Mouse (Mus musculus): ENCODE data around the gene Arhgef2. TPM values are rescaled to one million over a fixed set of nuclear protein-coding genes. Genes with fewer than 3 reads are reported as not detected.
"Not testable (repeated sequence)": the region's sequence is repeated elsewhere in the genome, so short reads cannot be mapped to it uniquely, and the experiment has no call there.

Arhgef2 gene
- 174 and 210 TPM in 2 replicates for polyA plus RNA-seq (2011; ENCODE audit: insufficient read length, low read depth, missing spikeins)

- H3K4me3 ChIP-seq (ENCODE audit: insufficient read depth, low read length); H3K27ac ChIP-seq (ENCODE audit: insufficient read depth, low read length): not testable (repeated sequence)
Measured at GRCm38 (mm10) chr3:88605666-88606065, at the start of gene Arhgef2. Gene Arhgef2 (plus strand): TSS chr3:88605966.

GRCm38 (mm10) chr3:88556616-88557015 lies 49.1 kb upstream of the Arhgef2 start:
- TF ChIP-seq CTCF (IDR thresholded peaks at IDR 0.05; ENCODE audit: borderline replicate concordance, insufficient read depth, low read length), result no peak
- no peak for TF ChIP-seq POLR2A (IDR thresholded peaks at IDR 0.05; ENCODE audit: low read depth, low read length)
- Histone ChIP-seq H3K4me1 (ENCODE audit: control insufficient read depth, insufficient read depth, low read length) (no peaks in the 10 kb centered on the region), H3K27ac (ENCODE audit: insufficient read depth, low read length) (no peak overlapping the region), H3K4me3 (ENCODE audit: insufficient read depth, low read length) (no peak overlapping the region)

More at GRCm38 (mm10) chr3:88605666-88606065, at the start of gene Arhgef2:
- H3K4me1 ChIP-seq (ENCODE audit: control insufficient read depth, insufficient read depth, low read length), result not testable (repeated sequence)

GRCm38 (mm10) chr3:88559596-88559995 lies 46.2 kb upstream of the Arhgef2 start:
- no peaks in the 10 kb centered on the region; the same call in 1 of the 2 replicates for H3K4me1 ChIP-seq (ENCODE audit: control insufficient read depth, insufficient read depth, low read length)
- H3K4me3 ChIP-seq (ENCODE audit: insufficient read depth, low read length), result no peak overlapping the region
- H3K27ac ChIP-seq (ENCODE audit: insufficient read depth, low read length), result no peak overlapping the region
- no peak for TF ChIP-seq CTCF (IDR thresholded peaks at IDR 0.05; ENCODE audit: borderline replicate concordance, insufficient read depth, low read length)
- no peak for TF ChIP-seq POLR2A (IDR thresholded peaks at IDR 0.05; ENCODE audit: low read depth, low read length)

GRCm38 (mm10) chr3:88561989-88562388 lies 43.8 kb upstream of the Arhgef2 start:
- Histone ChIP-seq H3K4me3 (ENCODE audit: insufficient read depth, low read length) (no peak overlapping the region), H3K4me1 (ENCODE audit: control insufficient read depth, insufficient read depth, low read length) (no peaks in the 10 kb centered on the region; the same call in 1 of the 2 replicates), H3K27ac (ENCODE audit: insufficient read depth, low read length) (no peak overlapping the region)
- no peak for TF ChIP-seq CTCF (IDR thresholded peaks at IDR 0.05; ENCODE audit: borderline replicate concordance, insufficient read depth, low read length)
- TF ChIP-seq POLR2A (IDR thresholded peaks at IDR 0.05; ENCODE audit: low read depth, low read length), result no peak

- Histone ChIP-seq H3K4me1 (ENCODE audit: control insufficient read depth, insufficient read depth, low read length) (no peaks in the 10 kb centered on the region; the same call in 1 of the 2 replicates), H3K4me3 (ENCODE audit: insufficient read depth, low read length) (no peak overlapping the region), H3K27ac (ENCODE audit: insufficient read depth, low read length) (no peak overlapping the region)
- no peak for TF ChIP-seq POLR2A (IDR thresholded peaks at IDR 0.05; ENCODE audit: low read depth, low read length)
- TF ChIP-seq CTCF (IDR thresholded peaks at IDR 0.05; ENCODE audit: borderline replicate concordance, insufficient read depth, low read length), result no peak
Measured at GRCm38 (mm10) chr3:88563442-88563841, 42.3 kb upstream of the Arhgef2 start.

GRCm38 (mm10) chr3:88563966-88564365 lies 41.8 kb upstream of the Arhgef2 start:
- Histone ChIP-seq H3K4me3 (ENCODE audit: insufficient read depth, low read length) (no peak overlapping the region), H3K27ac (ENCODE audit: insufficient read depth, low read length) (no peak overlapping the region), H3K4me1 (ENCODE audit: control insufficient read depth, insufficient read depth, low read length) (no peaks in the 10 kb centered on the region; the same call in 1 of the 2 replicates)
- TF ChIP-seq POLR2A (IDR thresholded peaks at IDR 0.05; ENCODE audit: low read depth, low read length) (no peak), CTCF (IDR thresholded peaks at IDR 0.05; ENCODE audit: borderline replicate concordance, insufficient read depth, low read length) (no peak)

GRCm38 (mm10) chr3:88566116-88566515 lies 39.6 kb upstream of the Arhgef2 start:
- no peaks in the 10 kb centered on the region; the same call in 1 of the 2 replicates for H3K4me1 ChIP-seq (ENCODE audit: control insufficient read depth, insufficient read depth, low read length)
- no peak for TF ChIP-seq CTCF (IDR thresholded peaks at IDR 0.05; ENCODE audit: borderline replicate concordance, insufficient read depth, low read length)
- no peak for TF ChIP-seq POLR2A (IDR thresholded peaks at IDR 0.05; ENCODE audit: low read depth, low read length)
- H3K4me3 ChIP-seq (ENCODE audit: insufficient read depth, low read length), result no peak overlapping the region
- no peak overlapping the region for H3K27ac ChIP-seq (ENCODE audit: insufficient read depth, low read length)

- Histone ChIP-seq H3K27ac (ENCODE audit: insufficient read depth, low read length) (no peak overlapping the region), H3K4me1 (ENCODE audit: control insufficient read depth, insufficient read depth, low read length) (no peaks in the 10 kb centered on the region; the same call in 1 of the 2 replicates), H3K4me3 (ENCODE audit: insufficient read depth, low read length) (no peak overlapping the region)
- TF ChIP-seq CTCF (IDR thresholded peaks at IDR 0.05; ENCODE audit: borderline replicate concordance, insufficient read depth, low read length), result no peak
- TF ChIP-seq POLR2A (IDR thresholded peaks at IDR 0.05; ENCODE audit: low read depth, low read length), result no peak
Measured at GRCm38 (mm10) chr3:88566536-88567061, 39.2 kb upstream of the Arhgef2 start.

GRCm38 (mm10) chr3:88567892-88568291 lies 37.9 kb upstream of the Arhgef2 start:
- Histone ChIP-seq H3K4me1 (ENCODE audit: control insufficient read depth, insufficient read depth, low read length) (no peaks in the 10 kb centered on the region), H3K4me3 (ENCODE audit: insufficient read depth, low read length) (no peak overlapping the region), H3K27ac (ENCODE audit: insufficient read depth, low read length) (no peak overlapping the region)
- no peak for TF ChIP-seq CTCF (IDR thresholded peaks at IDR 0.05; ENCODE audit: borderline replicate concordance, insufficient read depth, low read length)
- no peak for TF ChIP-seq POLR2A (IDR thresholded peaks at IDR 0.05; ENCODE audit: low read depth, low read length)

- Histone ChIP-seq H3K4me3 (ENCODE audit: insufficient read depth, low read length) (no peak overlapping the region), H3K27ac (ENCODE audit: insufficient read depth, low read length) (no peak overlapping the region), H3K4me1 (ENCODE audit: control insufficient read depth, insufficient read depth, low read length) (no peaks in the 10 kb centered on the region)
- no peak for TF ChIP-seq CTCF (IDR thresholded peaks at IDR 0.05; ENCODE audit: borderline replicate concordance, insufficient read depth, low read length)
- TF ChIP-seq POLR2A (IDR thresholded peaks at IDR 0.05; ENCODE audit: low read depth, low read length), result no peak
Measured at GRCm38 (mm10) chr3:88568615-88569014, 37.2 kb upstream of the Arhgef2 start.

All from embryonic fibroblast, embryonic 13.5 days (primary cell).